Mouse (Mus musculus) midbrain, embryonic 11.5 days (tissue): ENCODE measurements around the gene Hand2. TPM values are rescaled to one million over a fixed set of nuclear protein-coding genes. Genes with fewer than 3 reads are reported as not detected.

ENCODE experiments used
- ATAC-seq: fragments of 200-750 bp; cut with Nextera tagmentation; 2 replicates; pipeline ENCODE4 v1.8.0; 2017; ENCODE audit warnings: moderate TSS enrichment, moderate library complexity; ENCODE audit not compliant: low FRiP score
- DNase-seq: peaks from one replicate; pipeline ENCODE4 v3.0.0; 2015; ENCODE audit warnings: low spot score; ENCODE audit errors: missing footprints
- H3K27ac ChIP-seq: fragments of 300-500 bp; sonication (generic); 2 replicates; pipeline ENCODE4 v1.5.1; 2014; ENCODE audit warnings: low read depth, low read length
- H3K27me3 ChIP-seq: fragments of 300-500 bp; sonication (generic); 2 replicates; pipeline ENCODE4 v1.6.1; 2014; ENCODE audit warnings: mild to moderate bottlenecking, low read length, moderate library complexity, mixed read lengths; ENCODE audit not compliant: control insufficient read depth, insufficient read depth
- H3K36me3 ChIP-seq: fragments of 300-500 bp; sonication (generic); 2 replicates; pipeline ENCODE4 v1.6.1; 2014; ENCODE audit warnings: mild to moderate bottlenecking, low read length, moderate library complexity, mixed read lengths; ENCODE audit not compliant: control insufficient read depth, insufficient read depth
- H3K4me1 ChIP-seq: fragments of 300-500 bp; sonication (generic); 2 replicates; pipeline ENCODE4 v1.6.1; 2014; ENCODE audit warnings: low read length; ENCODE audit not compliant: control insufficient read depth, insufficient read depth
- H3K4me2 ChIP-seq: fragments of 300-500 bp; sonication (generic); 2 replicates; pipeline ENCODE4 v1.6.1; 2014; ENCODE audit warnings: mild to moderate bottlenecking, moderate library complexity
- H3K4me3 ChIP-seq: fragments of 300-500 bp; sonication (generic); 2 replicates; pipeline ENCODE4 v1.5.1; 2014; ENCODE audit warnings: low read depth, low read length
- H3K9ac ChIP-seq: fragments of 300-500 bp; sonication (generic); 2 replicates; pipeline ENCODE4 v1.6.1; 2014; ENCODE audit warnings: low read length
- H3K9me3 ChIP-seq: fragments of 300-500 bp; sonication (generic); 2 replicates; pipeline ENCODE4 v1.6.1; 2016; ENCODE audit warnings: low read length; ENCODE audit not compliant: control insufficient read depth
- WGBS: fragments of 180-500 bp; shearing (Covaris S2); extraction: QIAGEN DNeasy Blood & Tissue Kit; methylation state at CpG from one replicate; pipeline ENCODE4 v1.1.7; 2014; 5-methylcytosine and 5-hydroxymethylcytosine counted together
- polyA plus RNA-seq: library from polyadenylated mRNA; unstranded; fragments of >200 nt; fragmentation: Nextera tagmentation; extraction: Ambion mirVana; gene quantifications from 2 replicates; pipeline ENCODE4 v1.2.1, GENCODE M21; 2014

Hand2 gene
- polyA plus RNA-seq, 1 experiment from 2014 or later, result not detected

- ATAC-seq (no peak), DNase-seq (peak; percentile 94)
- Histone ChIP-seq H3K27ac (no peak overlapping the region), H3K36me3 (no peaks in the 10 kb centered on the region), H3K9me3 (no peaks in the 10 kb centered on the region), H3K4me3 (no peak overlapping the region), H3K4me1 (peaks cover 5% of the 10 kb centered on the region), H3K27me3 (peaks cover 99% of the 10 kb centered on the region), H3K4me2 (no peak overlapping the region), H3K9ac (no peak overlapping the region)
- WGBS, result 1% methylated on average over 14 of the region's 14 CpGs
Measured at GRCm38 (mm10) chr8:57339711-57340650, 19.2 kb downstream of the Hand2 start.

GRCm38 (mm10) chr8:57340840-57341540, 20.2 kb downstream of the Hand2 start:
- Histone ChIP-seq H3K27ac (no peak overlapping the region), H3K27me3 (peaks cover 98% of the 10 kb centered on the region), H3K36me3 (no peaks in the 10 kb centered on the region), H3K9me3 (no peaks in the 10 kb centered on the region), H3K4me2 (peak overlapping the region; percentile 30; the same call in 1 of the 2 replicates), H3K4me3 (peak overlapping the region; percentile 17; the same call in 1 of the 2 replicates), H3K4me1 (peaks cover 5% of the 10 kb centered on the region), H3K9ac (no peak overlapping the region)
- WGBS, result under 1% methylated on average over 41 of the region's 41 CpGs
- ATAC-seq (peak; percentile 41; the same call in 1 of the 2 replicates), DNase-seq (peak; percentile 95)

- 0% methylated on average over 6 of the region's 6 CpGs for WGBS
- Histone ChIP-seq H3K4me3 (no peak overlapping the region), H3K27me3 (peaks cover 98% of the 10 kb centered on the region), H3K9ac (no peak overlapping the region), H3K4me2 (no peak overlapping the region), H3K4me1 (peaks cover 5% of the 10 kb centered on the region), H3K27ac (no peak overlapping the region), H3K9me3 (no peaks in the 10 kb centered on the region), H3K36me3 (no peaks in the 10 kb centered on the region)
- ATAC-seq, result no peak
- DNase-seq, result no peak
Measured at GRCm38 (mm10) chr8:57341541-57341840, 20.7 kb downstream of the Hand2 start.

GRCm38 (mm10) chr8:57342386-57343090, 21.8 kb downstream of the Hand2 start:
- no peak overlapping the region for H3K27ac ChIP-seq
- H3K4me1 ChIP-seq, result peaks cover 5% of the 10 kb centered on the region
- no peaks in the 10 kb centered on the region for H3K36me3 ChIP-seq
- ATAC-seq, result no peak
- peak; percentile 84 for DNase-seq
- H3K4me3 ChIP-seq, result no peak overlapping the region
- 2% methylated on average over 12 of the region's 12 CpGs for whole genome bisulfite sequencing
- no peak overlapping the region for H3K9ac ChIP-seq
- peaks cover 98% of the 10 kb centered on the region for H3K27me3 ChIP-seq
- H3K4me2 ChIP-seq, result no peak overlapping the region
- no peaks in the 10 kb centered on the region for H3K9me3 ChIP-seq

GRCm38 (mm10) chr8:57343731-57344315, 23.0 kb downstream of the Hand2 start:
- Histone ChIP-seq H3K9ac (no peak overlapping the region), H3K4me1 (peaks cover 5% of the 10 kb centered on the region), H3K4me2 (no peak overlapping the region), H3K36me3 (no peaks in the 10 kb centered on the region), H3K4me3 (no peak overlapping the region), H3K27ac (no peak overlapping the region), H3K9me3 (no peaks in the 10 kb centered on the region), H3K27me3 (peaks cover 99% of the 10 kb centered on the region)
- DNase-seq (peak; percentile 92), ATAC-seq (no peak)
- WGBS, result 3% methylated on average over 6 of the region's 6 CpGs

GRCm38 (mm10) chr8:57344956-57345870, 24.4 kb downstream of the Hand2 start:
- Histone ChIP-seq H3K4me3 (no peak overlapping the region), H3K27me3 (peaks cover 99% of the 10 kb centered on the region), H3K36me3 (no peaks in the 10 kb centered on the region), H3K4me2 (no peak overlapping the region), H3K9me3 (no peaks in the 10 kb centered on the region), H3K4me1 (peaks cover 5% of the 10 kb centered on the region), H3K9ac (no peak overlapping the region), H3K27ac (no peak overlapping the region)
- 0 out of 2 replicates have a peak, but pooled peaks have one; percentile 34 for ATAC-seq
- under 1% methylated on average over 23 of the region's 23 CpGs for WGBS
- peak; percentile 94 for DNase-seq

- no peak overlapping the region for H3K27ac ChIP-seq
- no peak overlapping the region for H3K4me2 ChIP-seq
- H3K27me3 ChIP-seq, result peaks cover 97% of the 10 kb centered on the region
- no peaks in the 10 kb centered on the region for H3K36me3 ChIP-seq
- ATAC-seq (no peak), DNase-seq (peak; percentile 94)
- H3K9ac ChIP-seq, result no peak overlapping the region
- H3K4me1 ChIP-seq, result no peaks in the 10 kb centered on the region
- no peak overlapping the region for H3K4me3 ChIP-seq
- no peaks in the 10 kb centered on the region for H3K9me3 ChIP-seq
- 3% methylated on average over 7 of the region's 7 CpGs for WGBS
Measured at GRCm38 (mm10) chr8:57346371-57346770, 25.6 kb downstream of the Hand2 start.

- H3K4me3 ChIP-seq, result no peak overlapping the region
- no peaks in the 10 kb centered on the region for H3K9me3 ChIP-seq
- H3K36me3 ChIP-seq, result no peaks in the 10 kb centered on the region
- no peak overlapping the region for H3K27ac ChIP-seq
- H3K4me1 ChIP-seq, result no peaks in the 10 kb centered on the region
- peaks cover 97% of the 10 kb centered on the region for H3K27me3 ChIP-seq
- H3K4me2 ChIP-seq, result no peak overlapping the region
- ATAC-seq (no peak), DNase-seq (peak; percentile 94)
- no peak overlapping the region for H3K9ac ChIP-seq
- 4% methylated on average over 5 of the region's 5 CpGs for WGBS
Measured at GRCm38 (mm10) chr8:57347141-57347540, 26.4 kb downstream of the Hand2 start.
